Mouse (Mus musculus) thymus, adult 2 months (tissue): Measurements from ENCODE around the gene Med25. TPM values are rescaled to one million over a fixed set of nuclear protein-coding genes. Genes with fewer than 3 reads are reported as not detected.

Experiments used
- DNase-seq: peaks from one replicate; pipeline ENCODE4 v3.0.0; 2021
- H3K27ac ChIP-seq: fragments of 200-500 bp; 2 replicates; pipeline ENCODE4 v1.5.1; 2012; ENCODE audit warnings: low read length, control low read depth; ENCODE audit not compliant: control insufficient read depth, insufficient read depth
- H3K27me3 ChIP-seq: fragments of 200-500 bp; 2 replicates; pipeline ENCODE4 v1.6.1; 2012; ENCODE audit warnings: mild to moderate bottlenecking, low read length, moderate library complexity, mixed read lengths; ENCODE audit not compliant: control insufficient read depth, insufficient read depth
- H3K36me3 ChIP-seq: fragments of 200-500 bp; 2 replicates; pipeline ENCODE4 v1.6.1; 2012; ENCODE audit warnings: mild to moderate bottlenecking, low read length, moderate library complexity; ENCODE audit not compliant: control insufficient read depth, insufficient read depth
- H3K4me1 ChIP-seq: fragments of 200-500 bp; replicated peaks from 2 replicates; pipeline ENCODE4 v1.6.1; 2012; ENCODE audit warnings: low read length; ENCODE audit not compliant: control insufficient read depth, insufficient read depth
- H3K4me3 ChIP-seq: fragments of 200-500 bp; 2 replicates; pipeline ENCODE4 v1.5.1; 2012; ENCODE audit warnings: mild to moderate bottlenecking, low read length, control low read depth, moderate library complexity; ENCODE audit not compliant: control insufficient read depth, insufficient read depth
- CTCF ChIP-seq: fragments of 200-500 bp; IDR thresholded peaks from 2 replicates; pipeline ENCODE4 v1.5.1; 2012; ENCODE audit warnings: mild to moderate bottlenecking, control low read depth, low read length, moderate library complexity, borderline replicate concordance; ENCODE audit not compliant: control insufficient read depth, poor library complexity, insufficient read depth; ENCODE audit errors: extremely low read depth
- POLR2A ChIP-seq: fragments of 200-500 bp; IDR thresholded peaks from 2 replicates; pipeline ENCODE4 v1.6.1; 2012; ENCODE audit warnings: mild to moderate bottlenecking, low read length, control low read depth, moderate library complexity; ENCODE audit not compliant: control insufficient read depth, poor library complexity, insufficient read depth; ENCODE audit errors: extremely low read depth
- WGBS: fragments of 180-500 bp; shearing (Covaris S2); methylation state at CpG from one replicate; pipeline ENCODE4 v1.1.7; 2018; 5-methylcytosine and 5-hydroxymethylcytosine counted together
- polyA plus RNA-seq: library from polyadenylated mRNA; depleted of rRNA; stranded (reverse); fragments of >200 nt; gene quantifications from 2 replicates; pipeline ENCODE4 v1.2.3, GENCODE M21; 2012

Med25 gene
- polyA plus RNA-seq, 1 experiment, result 220 TPM

- WGBS, result 93% methylated on average over 8 of the region's 8 CpGs
- Histone ChIP-seq H3K36me3 (peaks cover 32% of the 10 kb centered on the region), H3K4me1 (peaks cover 11% of the 10 kb centered on the region), H3K27ac (no peak overlapping the region), H3K27me3 (peaks cover 2% of the 10 kb centered on the region; the same call in 1 of the 2 replicates), H3K4me3 (no peak overlapping the region)
- DNase-seq, result no peak
- TF ChIP-seq POLR2A (no peak), CTCF (no peak)
Measured at GRCm38 (mm10) chr7:44841825-44842463, 50.6 kb downstream of the Med25 start.

DNA sequence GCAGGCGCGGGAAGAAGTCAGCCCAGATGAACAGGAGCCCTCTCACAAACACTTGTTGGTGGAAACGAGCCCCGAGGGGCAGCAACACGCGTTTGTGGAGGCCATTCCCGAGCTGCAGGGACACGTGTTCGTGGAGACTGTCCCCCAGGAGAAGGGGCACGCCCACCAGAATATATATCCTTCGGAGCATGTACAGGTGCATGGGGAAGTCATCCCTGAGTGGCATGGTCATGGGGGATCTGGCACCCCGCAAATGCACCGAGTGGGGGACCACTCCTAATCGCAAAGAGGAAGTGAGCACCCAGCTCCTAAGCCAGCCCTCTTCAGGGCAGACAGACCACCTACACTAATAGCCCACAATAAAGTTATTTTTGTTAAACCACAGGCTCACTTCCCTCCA is 52.1 kb downstream of the Med25 start:
- Histone ChIP-seq H3K36me3 (peaks cover 24% of the 10 kb centered on the region), H3K4me3 (no peak overlapping the region), H3K4me1 (peaks cover 11% of the 10 kb centered on the region), H3K27me3 (peaks cover 2% of the 10 kb centered on the region; the same call in 1 of the 2 replicates), H3K27ac (no peak overlapping the region)
- no peak for TF ChIP-seq CTCF
- TF ChIP-seq POLR2A, result no peak
- no peak for DNase-seq
- WGBS, result 25% methylated on average over 14 of the region's 14 CpGs

DNA sequence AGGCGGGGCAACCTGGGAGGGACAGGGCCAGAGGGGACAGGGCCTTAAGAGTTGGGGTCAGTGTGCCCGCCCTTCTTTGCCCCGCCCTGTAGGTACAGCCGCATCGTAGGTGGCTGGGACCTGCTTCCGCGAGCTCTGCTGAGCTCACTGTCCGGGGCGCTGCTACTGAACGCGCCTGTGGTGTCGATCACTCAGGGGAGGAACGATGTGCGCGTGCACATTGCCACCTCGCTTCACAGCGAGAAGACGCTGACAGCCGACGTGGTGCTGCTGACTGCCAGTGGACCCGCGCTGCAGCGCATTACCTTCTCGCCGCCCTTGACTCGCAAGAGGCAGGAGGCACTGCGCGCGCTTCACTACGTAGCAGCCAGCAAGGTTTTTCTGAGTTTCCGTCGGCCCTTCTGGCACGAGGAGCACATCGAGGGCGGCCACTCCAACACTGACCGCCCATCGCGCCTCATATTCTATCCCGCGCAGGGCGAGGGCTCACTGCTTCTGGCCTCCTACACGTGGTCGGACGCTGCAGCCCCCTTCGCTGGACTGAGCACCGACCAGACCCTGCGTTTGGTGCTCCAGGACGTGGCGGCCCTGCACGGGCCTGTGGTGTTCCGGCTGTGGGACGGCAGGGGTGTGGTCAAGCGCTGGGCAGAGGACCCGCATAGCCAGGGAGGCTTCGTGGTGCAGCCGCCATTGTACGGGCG is 52.9 kb downstream of the Med25 start:
- TF ChIP-seq CTCF, result no peak
- no peak for TF ChIP-seq POLR2A
- H3K27me3 ChIP-seq, result peaks cover 2% of the 10 kb centered on the region; the same call in 1 of the 2 replicates
- peaks cover 11% of the 10 kb centered on the region for H3K4me1 ChIP-seq
- whole genome bisulfite sequencing, result 7% methylated on average over 58 of the region's 58 CpGs
- H3K36me3 ChIP-seq, result peaks cover 23% of the 10 kb centered on the region
- DNase-seq, result peak; percentile 41
- no peak overlapping the region for H3K27ac ChIP-seq
- peak overlapping the region; percentile 0 for H3K4me3 ChIP-seq

- peaks cover 11% of the 10 kb centered on the region for H3K4me1 ChIP-seq
- no peak for TF ChIP-seq POLR2A
- no peak for TF ChIP-seq CTCF
Measured at GRCm38 (mm10) chr7:44839171-44839490, 53.4 kb downstream of the Med25 start.

GRCm38 (mm10) chr7:44838073-44838472 is 54.4 kb downstream of the Med25 start:
- 97% methylated on average over 6 of the region's 6 CpGs for WGBS
- no peak for TF ChIP-seq POLR2A
- no peak for TF ChIP-seq CTCF
- H3K4me1 ChIP-seq, result peaks cover 11% of the 10 kb centered on the region
- peaks cover 14% of the 10 kb centered on the region for H3K36me3 ChIP-seq
- H3K4me3 ChIP-seq, result no peak overlapping the region
- no peak for DNase-seq
- no peak overlapping the region for H3K27ac ChIP-seq
- peaks cover 2% of the 10 kb centered on the region; the same call in 1 of the 2 replicates for H3K27me3 ChIP-seq

More at GRCm38 (mm10) chr7:44839171-44839490, 53.4 kb downstream of the Med25 start:
- Histone ChIP-seq H3K27me3 (peaks cover 2% of the 10 kb centered on the region; the same call in 1 of the 2 replicates), H3K36me3 (peaks cover 21% of the 10 kb centered on the region), H3K4me3 (peak overlapping the region; percentile 0; the same call in 1 of the 2 replicates), H3K27ac (no peak overlapping the region)
- WGBS, result 19% methylated on average over 11 of the region's 11 CpGs
- DNase-seq, result no peak

GRCm38 (mm10) chr7:44836423-44837053 is 56.0 kb downstream of the Med25 start:
- Histone ChIP-seq H3K4me3 (peak overlapping the region; percentile 19; the same call in 1 of the 2 replicates), H3K4me1 (peaks cover 11% of the 10 kb centered on the region), H3K36me3 (peaks cover 3% of the 10 kb centered on the region), H3K27me3 (peaks cover 2% of the 10 kb centered on the region; the same call in 1 of the 2 replicates), H3K27ac (no peak overlapping the region)
- 90% methylated on average over 9 of the region's 9 CpGs for WGBS
- DNase-seq, result no peak
- no peak for TF ChIP-seq POLR2A
- TF ChIP-seq CTCF, result no peak
